Mouse (Mus musculus) thymus, postnatal 4 days (tissue): ENCODE measurements around the gene Bod1.

Experiments used
- DNase-seq: peaks from one replicate; pipeline ENCODE4 v3.0.0; 2021

Gene Bod1

GRCm38 (mm10) chr11:31671354-31672169 is at the start of gene Bod1:
Gene Bod1, minus strand, starts transcription at chr11:31671885.
- DNase-seq: peak; percentile 91

DNA sequence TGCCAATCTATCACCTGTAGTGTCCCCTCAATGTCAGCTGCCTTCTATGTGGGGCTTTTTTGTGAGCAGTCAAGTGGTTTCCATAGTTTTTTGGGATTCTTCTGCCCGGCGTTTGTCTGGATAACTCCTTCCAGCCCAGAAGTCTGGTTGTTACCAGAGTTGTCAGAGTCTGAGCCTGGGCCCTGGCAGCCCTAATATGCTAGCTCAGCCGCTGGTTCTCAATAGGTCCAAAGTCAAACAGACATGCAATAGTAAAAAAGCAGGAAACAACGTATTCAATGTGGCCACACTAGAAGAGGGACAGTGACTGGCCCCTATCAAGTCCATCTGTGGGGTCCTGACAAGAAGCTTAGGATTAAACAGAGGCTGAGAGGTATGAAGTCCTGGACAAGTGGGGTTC is 47.4 kb upstream of the Bod1 start:
- DNase-seq: no peak

- no peak for DNase-seq
Measured at GRCm38 (mm10) chr11:31717926-31718735, 46.4 kb upstream of the Bod1 start.

- DNase-seq: no peak
Measured at GRCm38 (mm10) chr11:31713641-31714121, 42.0 kb upstream of the Bod1 start.

- no peak for DNase-seq
Measured at GRCm38 (mm10) chr11:31713116-31713515, 41.4 kb upstream of the Bod1 start.

DNA sequence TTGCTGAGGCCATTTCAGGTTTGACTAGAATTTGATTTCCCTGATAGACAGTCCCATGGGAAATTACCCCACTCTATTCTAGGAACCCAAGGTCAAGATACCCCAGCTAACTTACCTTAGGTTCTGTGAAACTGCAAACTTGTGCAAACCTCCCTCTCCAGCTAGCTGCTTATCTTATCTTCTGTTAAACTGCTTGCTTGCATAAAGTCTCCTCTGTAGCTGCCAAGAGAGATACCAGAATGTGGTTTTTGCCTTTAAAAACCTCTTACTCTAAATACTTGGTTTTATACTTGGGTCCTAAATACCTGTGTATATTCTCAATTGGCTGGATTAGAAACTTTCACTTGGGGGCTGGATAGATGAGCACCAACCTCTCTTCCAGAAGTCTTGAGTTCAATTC is 36.1 kb upstream of the Bod1 start:
- no peak for DNase-seq

DNA sequence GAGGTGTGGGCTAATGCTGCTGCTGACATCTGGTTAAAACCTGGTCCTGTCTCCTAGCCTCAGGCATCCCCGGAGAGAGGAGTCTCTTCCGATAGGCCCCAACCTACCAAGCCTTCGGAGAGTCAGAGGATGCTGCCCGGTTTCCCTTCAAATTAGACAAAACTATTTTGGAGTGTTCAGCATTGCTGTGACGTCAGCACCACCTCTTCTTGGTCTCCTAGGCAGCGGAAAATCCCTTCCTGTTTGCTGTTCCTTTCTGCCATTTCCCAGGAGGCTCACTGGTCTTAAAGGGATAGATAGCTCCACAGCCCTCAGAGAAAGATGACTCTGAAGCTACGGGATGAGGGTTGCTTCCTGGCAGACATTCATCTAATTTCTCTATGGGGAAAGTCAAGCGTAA is 31.5 kb upstream of the Bod1 start:
- no peak for DNase-seq

GRCm38 (mm10) chr11:31701901-31702300 is 30.2 kb upstream of the Bod1 start:
- no peak for DNase-seq

DNA sequence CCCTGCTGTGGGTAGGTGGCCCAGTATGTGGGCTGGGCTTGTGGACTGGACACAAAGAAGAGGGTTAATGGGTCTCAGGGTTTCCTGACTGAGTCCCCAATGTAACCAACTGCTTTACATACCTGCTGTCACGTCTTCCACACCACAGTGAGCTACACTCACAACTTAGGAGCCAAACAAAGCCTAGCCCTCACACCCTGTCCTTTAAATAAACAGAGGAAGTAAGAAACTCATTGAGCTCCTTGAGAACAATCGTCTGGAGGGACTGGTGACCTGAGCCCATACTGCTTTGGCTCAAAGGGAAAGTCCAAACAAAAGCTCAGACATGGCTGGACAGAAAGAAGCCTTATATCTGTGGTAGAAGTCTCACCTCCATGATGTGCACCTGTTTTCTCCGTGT is 27.8 kb upstream of the Bod1 start:
- DNase-seq: no peak

DNA sequence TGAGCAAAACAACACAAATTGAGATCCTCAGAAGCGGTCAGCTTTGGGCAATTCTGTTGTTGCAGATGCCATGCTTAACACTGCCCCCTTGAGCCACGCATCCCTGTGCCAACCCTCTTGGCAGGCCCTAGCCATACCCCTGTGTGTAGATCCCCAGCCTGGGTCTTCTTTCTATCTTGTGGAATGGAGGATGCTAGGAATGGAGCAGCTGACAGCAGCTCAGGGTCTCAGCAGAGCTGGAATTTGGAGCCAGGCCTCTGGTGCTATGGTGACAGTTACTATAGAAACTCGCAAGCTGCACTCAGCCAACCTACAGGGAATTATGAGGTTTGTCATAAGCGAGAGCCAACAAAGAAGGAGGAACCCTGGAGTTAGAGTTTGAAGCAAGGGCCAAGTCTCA is 23.1 kb upstream of the Bod1 start:
- no peak for DNase-seq

GRCm38 (mm10) chr11:31694109-31694508 is 22.4 kb upstream of the Bod1 start:
- peak; percentile 39 for DNase-seq

DNA sequence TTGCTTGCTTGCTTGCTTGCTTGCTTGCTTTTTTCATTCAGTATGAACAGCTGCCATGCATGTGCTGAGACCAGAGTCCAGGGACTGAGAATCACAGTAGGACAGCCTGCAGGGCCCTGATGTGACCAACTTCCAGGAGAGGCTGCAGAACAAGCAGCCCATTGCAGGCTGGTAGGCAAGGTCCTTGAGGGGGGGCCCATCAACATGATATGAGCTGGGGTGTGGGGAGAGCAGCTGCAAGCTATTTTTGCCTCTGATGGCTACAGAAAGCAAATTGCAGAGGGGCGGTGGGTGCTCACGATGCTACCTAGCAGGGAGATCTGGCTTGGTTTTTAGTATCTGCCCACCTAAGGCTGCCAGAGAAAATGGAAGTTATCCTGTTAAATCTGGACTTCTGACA is 21.6 kb upstream of the Bod1 start:
- DNase-seq: no peak

DNA sequence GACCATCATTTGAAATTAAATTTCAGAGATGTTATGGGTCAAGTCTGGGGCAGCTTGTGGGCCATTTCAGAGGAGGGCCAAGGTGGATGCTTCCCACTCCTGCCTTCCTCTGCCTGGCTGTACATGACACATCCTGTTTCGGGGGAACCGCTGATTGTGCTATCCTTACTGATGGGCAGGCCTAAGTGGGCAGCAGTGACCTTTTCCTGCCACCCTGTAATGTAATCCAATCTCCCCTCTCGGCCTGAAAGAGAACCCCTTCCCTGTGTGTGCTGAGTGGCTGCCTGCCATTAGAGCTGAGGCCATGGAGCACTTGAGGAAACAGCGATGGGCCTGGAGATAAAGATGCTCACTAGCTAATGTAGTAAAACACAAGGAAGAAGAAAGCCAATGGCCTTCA is 17.3 kb upstream of the Bod1 start:
- DNase-seq: no peak

DNA sequence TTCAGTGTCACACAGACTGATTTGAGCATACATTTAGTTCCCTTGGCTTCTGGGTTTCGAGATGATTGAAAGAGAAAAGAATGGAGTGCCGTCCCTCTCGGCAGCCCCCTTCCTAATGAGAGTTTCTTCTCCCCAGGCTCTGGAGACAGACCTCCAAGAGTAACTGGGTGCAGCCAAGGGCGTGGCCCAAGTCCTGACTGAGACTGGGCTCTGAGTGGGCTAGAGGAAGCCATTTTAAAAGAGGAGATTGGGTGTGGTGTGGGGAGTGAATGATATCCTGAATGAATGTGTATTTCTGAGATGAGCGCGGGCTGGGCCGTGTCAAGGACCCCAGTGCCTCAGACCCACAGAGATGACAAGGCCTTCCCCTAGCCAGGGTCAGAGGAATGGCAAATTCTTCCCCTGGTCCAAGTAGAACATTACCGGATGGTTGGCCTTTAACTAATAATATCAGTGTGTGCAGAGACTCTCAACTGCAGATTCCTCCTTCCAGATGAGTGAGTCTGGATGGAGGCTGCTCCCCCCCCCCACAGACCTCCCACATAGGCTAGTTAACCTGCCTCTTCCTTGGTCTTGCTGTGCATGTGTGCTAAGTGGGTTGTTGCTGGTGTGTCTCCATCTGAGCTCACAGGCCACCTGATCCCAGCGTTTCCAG is 13.4 kb upstream of the Bod1 start:
- DNase-seq: no peak

GRCm38 (mm10) chr11:31684126-31684525 is 12.4 kb upstream of the Bod1 start:
- no peak for DNase-seq

GRCm38 (mm10) chr11:31679840-31680381 is 8.2 kb upstream of the Bod1 start:
- no peak for DNase-seq

DNA sequence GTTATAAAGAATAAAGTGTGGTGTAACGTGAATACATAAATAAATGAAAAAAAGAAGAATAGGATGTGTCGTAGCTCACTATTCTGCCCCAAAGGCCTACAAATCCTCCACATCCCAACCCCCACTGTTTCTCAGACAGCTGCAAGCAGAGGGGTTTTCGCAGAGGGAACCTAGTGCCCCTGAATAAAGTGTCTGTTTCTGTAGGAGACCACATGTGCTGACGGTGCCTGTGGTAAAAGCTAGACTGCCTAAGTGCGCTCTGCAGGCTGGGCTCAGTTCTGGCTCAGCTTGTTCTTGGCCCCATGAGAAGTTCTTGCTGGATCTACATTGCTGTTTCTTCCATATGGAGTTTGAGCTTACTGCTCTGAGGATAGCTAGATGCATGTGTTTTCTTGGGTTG is 5.6 kb upstream of the Bod1 start:
- peak; percentile 27 for DNase-seq

- DNase-seq: peak; percentile 25
Measured at GRCm38 (mm10) chr11:31676661-31677252, 5.1 kb upstream of the Bod1 start.

DNA sequence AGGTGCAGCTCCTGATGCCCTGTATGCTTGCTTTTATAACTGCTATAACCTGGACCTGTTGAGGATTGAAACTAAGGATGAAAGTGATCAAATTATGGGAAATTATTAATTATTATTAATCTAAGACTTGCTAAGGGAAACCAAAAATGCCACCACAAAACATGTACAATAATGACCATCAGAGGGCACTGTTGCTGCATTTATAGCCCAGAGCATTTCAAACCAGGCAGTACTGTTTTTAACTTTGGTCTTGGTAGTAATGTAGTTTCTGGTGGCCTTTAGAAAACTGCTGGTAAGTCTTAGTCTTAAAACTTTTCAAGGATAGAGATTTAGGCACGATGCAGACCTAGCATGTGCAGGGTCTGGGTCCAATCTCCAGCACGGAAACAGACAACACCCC is 3.7 kb upstream of the Bod1 start:
- peak; percentile 37 for DNase-seq

DNA sequence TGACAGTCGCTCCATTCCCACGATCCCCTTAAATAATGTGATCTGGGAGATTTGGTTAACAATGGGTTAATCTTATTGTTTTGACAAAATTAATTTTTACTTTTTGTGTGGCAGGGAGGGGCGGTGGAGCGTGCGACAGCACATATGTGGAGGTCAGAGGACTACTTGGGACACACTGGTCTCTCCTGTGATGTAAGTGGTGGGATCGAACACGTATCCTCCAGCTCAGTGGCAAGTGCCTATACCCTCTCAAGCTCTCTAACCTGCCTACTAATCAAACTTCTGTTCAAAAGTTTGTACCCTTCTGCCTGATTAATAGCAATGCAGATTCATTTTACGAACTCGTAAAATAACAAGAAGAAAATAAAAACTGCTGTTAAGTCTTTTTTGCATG is 482 bp upstream of the Bod1 start:
- DNase-seq: peak; percentile 32

DNA sequence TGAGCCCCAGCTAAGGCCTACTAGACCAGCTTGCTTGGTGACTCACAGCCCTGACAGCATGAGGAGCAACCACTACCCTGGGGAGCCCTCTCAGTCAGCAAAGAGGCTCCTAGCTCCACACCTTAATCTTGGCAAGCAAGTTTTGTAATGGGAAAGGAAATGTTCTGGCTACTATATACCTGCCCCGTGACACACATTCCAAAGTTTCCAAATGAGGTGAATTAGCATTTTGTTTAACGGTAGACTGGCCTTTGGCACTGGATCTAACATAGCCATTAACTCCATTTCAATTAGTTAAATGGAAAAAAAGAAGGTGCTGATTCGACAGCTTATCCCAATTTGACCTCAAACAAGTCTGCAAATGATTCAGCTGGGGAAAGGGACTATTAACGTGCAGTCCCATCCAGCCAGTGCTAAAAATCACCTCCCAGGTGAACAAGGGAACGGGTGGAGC is 1.2 kb downstream of the Bod1 start:
- DNase-seq: no peak

GRCm38 (mm10) chr11:31669172-31669869 is 2.4 kb downstream of the Bod1 start:
- DNase-seq: no peak
